Mouse (Mus musculus): ENCODE measurements around the gene Serinc5. TPM values are rescaled to one million over a fixed set of nuclear protein-coding genes. Genes with fewer than 3 reads are reported as not detected.

The Serinc5 gene
- 9.5 and 10.0 TPM in 2 replicates for polyA plus RNA-seq (2016; fragmentation: Nextera tagmentation; extraction: Ambion mirVana)

DNA sequence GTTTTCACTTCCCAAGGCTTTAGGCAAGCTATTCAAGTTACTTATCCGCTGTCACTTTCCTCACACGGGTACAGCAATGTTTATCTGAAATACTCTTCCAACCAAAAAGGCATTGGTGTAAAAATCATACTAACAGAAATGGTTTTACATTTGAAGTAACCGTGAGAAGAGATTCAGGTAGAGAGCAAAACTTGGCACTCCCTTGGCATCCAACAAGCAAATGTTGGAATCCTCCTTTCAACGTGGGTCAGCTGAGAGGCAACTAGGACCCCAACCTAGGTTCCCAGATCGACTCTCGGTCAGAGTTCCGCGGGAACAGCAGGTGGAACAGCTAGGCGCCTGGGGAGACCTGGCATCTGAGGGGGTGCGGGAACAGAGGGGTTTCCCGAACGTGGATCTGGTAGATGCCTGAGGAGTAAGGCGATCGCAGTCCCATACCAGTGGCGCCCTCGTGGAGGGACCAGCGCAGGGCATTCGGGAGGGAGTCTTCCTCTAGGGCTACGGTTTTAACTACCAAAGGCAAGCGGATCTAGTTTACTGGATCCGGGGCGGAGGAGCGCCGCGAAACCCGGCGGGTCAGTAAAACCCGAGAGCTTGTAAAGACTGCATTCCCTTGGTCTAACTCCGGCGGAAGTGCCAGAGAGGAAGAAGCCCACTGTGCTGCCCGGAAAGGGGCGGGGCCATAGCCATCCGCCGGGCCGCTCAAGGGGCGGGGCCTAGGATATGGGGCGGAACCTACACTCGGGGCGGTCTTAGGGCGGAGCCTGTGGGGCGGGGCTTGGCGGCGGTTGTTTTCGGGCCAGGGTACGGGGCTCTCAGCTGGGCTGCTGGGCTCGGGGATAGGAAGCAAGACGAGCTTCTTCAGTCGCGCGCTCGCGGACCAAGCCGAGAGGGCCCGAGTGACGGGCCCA is at the start of gene Serinc5:
Gene Serinc5, plus strand, starts transcription at position 781 of the 911 bp plus-strand sequence.
- Histone ChIP-seq H3K9ac (peak within 1 kb of the TSS; percentile 71), H3K4me1 (peaks cover 21% of the 10 kb centered on the region), H3K27me3 (peaks cover 12% of the 10 kb centered on the region), H3K4me3 (replicated peaks) (peak within 1 kb of the TSS; percentile 73), H3K36me3 (replicated peaks) (no peaks in the 10 kb centered on the region), H3K4me2 (peak within 1 kb of the TSS; percentile 95), H3K27ac (peak within 1 kb of the TSS; percentile 65), H3K9me3 (no peaks in the 10 kb centered on the region)
- under 1% methylated on average over 55 of the region's 55 CpGs for WGBS
- peak; percentile 100 for ATAC-seq (ENCODE audit: low FRiP score)

DNA sequence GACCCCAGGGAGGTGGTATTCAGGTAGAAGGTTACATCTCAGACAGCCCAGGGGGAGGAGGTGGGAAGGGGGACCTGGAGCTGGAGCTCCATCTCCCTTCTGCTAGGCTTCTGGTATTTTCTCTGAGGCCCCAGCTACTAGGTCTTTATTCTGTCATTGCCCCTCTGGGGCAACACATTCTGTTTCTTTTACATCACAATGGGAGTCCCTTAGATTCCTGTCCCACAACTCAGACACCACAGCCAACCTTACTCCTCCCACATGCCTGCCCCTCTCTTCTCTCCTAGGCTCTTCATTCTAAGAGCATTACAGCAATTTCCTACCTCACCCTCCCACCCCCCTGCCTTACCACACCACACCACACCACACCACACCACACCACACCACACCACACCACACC is 34.8 kb upstream of the Serinc5 start, which contains the start of gene Spz1:
Gene Spz1, minus strand, starts transcription at position 101 of the 400 bp plus-strand sequence.
- Histone ChIP-seq H3K4me1 (peaks cover 6% of the 10 kb centered on the region; the same call in 1 of the 2 replicates), H3K36me3 (replicated peaks) (no peaks in the 10 kb centered on the region), H3K4me3 (replicated peaks) (no peak within 1 kb of the TSS), H3K9ac (no peak within 1 kb of the TSS), H3K27me3 (no peaks in the 10 kb centered on the region), H3K4me2 (no peak within 1 kb of the TSS), H3K27ac (no peak within 1 kb of the TSS), H3K9me3 (no peaks in the 10 kb centered on the region)
- no peak for ATAC-seq (ENCODE audit: low FRiP score)

DNA sequence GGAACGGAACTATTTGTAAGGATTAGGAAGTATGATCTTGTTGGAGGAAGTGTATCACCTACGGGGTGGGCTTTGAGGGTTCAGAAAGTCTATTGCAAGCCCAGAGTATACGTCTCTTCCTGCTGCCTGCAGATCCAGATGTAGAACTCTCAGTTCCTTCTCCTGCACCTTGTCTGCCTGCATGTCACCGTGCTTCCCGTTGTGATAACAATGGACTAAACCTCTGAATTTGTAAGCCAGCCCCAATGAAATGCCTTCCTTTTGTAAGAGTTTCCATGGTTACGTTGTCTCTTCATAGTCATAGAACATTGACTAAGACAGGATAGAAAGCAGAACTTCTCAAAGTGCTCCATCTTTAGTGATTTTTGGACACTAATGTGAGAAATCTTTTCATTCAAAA is 34.2 kb upstream of the Serinc5 start:
- no peak for ATAC-seq (ENCODE audit: low FRiP score)
- Histone ChIP-seq H3K27ac (no peak overlapping the region), H3K4me1 (peaks cover 6% of the 10 kb centered on the region; the same call in 1 of the 2 replicates), H3K9ac (no peak overlapping the region), H3K27me3 (no peaks in the 10 kb centered on the region), H3K4me3 (replicated peaks) (no peak overlapping the region), H3K9me3 (no peaks in the 10 kb centered on the region), H3K36me3 (replicated peaks) (no peaks in the 10 kb centered on the region), H3K4me2 (no peak overlapping the region)
- 52% methylated on average over 6 of the region's 6 CpGs for WGBS

GRCm38 (mm10) chr13:92578210-92578609 is 32.7 kb upstream of the Serinc5 start:
- H3K27ac ChIP-seq = no peak overlapping the region
- H3K9ac ChIP-seq = no peak overlapping the region
- no peaks in the 10 kb centered on the region for H3K9me3 ChIP-seq
- H3K27me3 ChIP-seq = no peaks in the 10 kb centered on the region
- H3K36me3 ChIP-seq (replicated peaks) = no peaks in the 10 kb centered on the region
- H3K4me3 ChIP-seq (replicated peaks) = no peak overlapping the region
- WGBS = 82% methylated on average over 4 of the region's 4 CpGs
- H3K4me2 ChIP-seq = no peak overlapping the region
- no peak for ATAC-seq (ENCODE audit: low FRiP score)
- H3K4me1 ChIP-seq = peaks cover 6% of the 10 kb centered on the region; the same call in 1 of the 2 replicates

GRCm38 (mm10) chr13:92580220-92581043 is 30.5 kb upstream of the Serinc5 start:
- WGBS = 37% methylated on average over 10 of the region's 10 CpGs

GRCm38 (mm10) chr13:92584094-92584717 is 26.7 kb upstream of the Serinc5 start:
- Histone ChIP-seq H3K36me3 (replicated peaks) (no peaks in the 10 kb centered on the region), H3K9ac (no peak overlapping the region), H3K4me2 (no peak overlapping the region), H3K9me3 (no peaks in the 10 kb centered on the region), H3K4me1 (no peaks in the 10 kb centered on the region), H3K4me3 (replicated peaks) (no peak overlapping the region), H3K27me3 (no peaks in the 10 kb centered on the region), H3K27ac (no peak overlapping the region)
- 72% methylated on average over 8 of the region's 8 CpGs for WGBS
- ATAC-seq (ENCODE audit: low FRiP score) = no peak

More at GRCm38 (mm10) chr13:92580220-92581043, 30.5 kb upstream of the Serinc5 start:
- H3K4me1 ChIP-seq = peaks cover 6% of the 10 kb centered on the region; the same call in 1 of the 2 replicates
- peak; percentile 36; the same call in 1 of the 2 replicates for ATAC-seq (ENCODE audit: low FRiP score)
- no peak overlapping the region for H3K4me3 ChIP-seq (replicated peaks)
- no peaks in the 10 kb centered on the region for H3K9me3 ChIP-seq
- no peak overlapping the region for H3K9ac ChIP-seq
- H3K27ac ChIP-seq = no peak overlapping the region
- no peak overlapping the region for H3K4me2 ChIP-seq
- H3K36me3 ChIP-seq (replicated peaks) = no peaks in the 10 kb centered on the region
- H3K27me3 ChIP-seq = no peaks in the 10 kb centered on the region

GRCm38 (mm10) chr13:92588704-92589103 is 22.2 kb upstream of the Serinc5 start:
- WGBS = 82% methylated on average over 3 of the region's 3 CpGs
- no peak for ATAC-seq (ENCODE audit: low FRiP score)
- Histone ChIP-seq H3K4me3 (replicated peaks) (no peak overlapping the region), H3K36me3 (replicated peaks) (no peaks in the 10 kb centered on the region), H3K27me3 (no peaks in the 10 kb centered on the region), H3K4me1 (peaks cover 17% of the 10 kb centered on the region), H3K9me3 (no peaks in the 10 kb centered on the region), H3K4me2 (no peak overlapping the region), H3K9ac (no peak overlapping the region), H3K27ac (no peak overlapping the region)

DNA sequence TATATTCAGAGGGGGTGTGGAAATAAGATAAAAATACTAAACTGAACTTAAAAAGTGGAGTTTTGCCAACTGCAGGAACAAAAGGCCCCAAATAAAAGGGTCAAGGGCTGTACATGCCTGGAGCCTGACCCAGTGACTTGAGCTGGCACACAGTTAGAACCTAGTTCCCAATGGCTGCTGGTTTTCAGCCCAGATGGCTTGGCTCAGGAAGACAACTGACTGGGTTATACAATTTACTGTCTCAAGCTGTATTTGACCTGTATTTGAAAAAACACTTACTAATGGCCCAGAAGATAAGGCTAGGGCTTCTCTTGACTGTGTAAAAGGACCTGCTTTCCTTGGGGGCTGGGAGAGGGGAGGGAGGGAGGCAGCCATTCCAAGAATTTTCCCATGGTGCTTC is 21.6 kb upstream of the Serinc5 start:
- no peak for ATAC-seq (ENCODE audit: low FRiP score)
- Histone ChIP-seq H3K36me3 (replicated peaks) (no peaks in the 10 kb centered on the region), H3K9ac (no peak overlapping the region), H3K4me1 (peaks cover 23% of the 10 kb centered on the region), H3K4me3 (replicated peaks) (no peak overlapping the region), H3K27me3 (no peaks in the 10 kb centered on the region), H3K9me3 (no peaks in the 10 kb centered on the region), H3K27ac (no peak overlapping the region), H3K4me2 (no peak overlapping the region)

GRCm38 (mm10) chr13:92591225-92591624 is 19.7 kb upstream of the Serinc5 start:
- Histone ChIP-seq H3K27ac (no peak overlapping the region), H3K36me3 (replicated peaks) (no peaks in the 10 kb centered on the region), H3K27me3 (no peaks in the 10 kb centered on the region), H3K4me2 (no peak overlapping the region), H3K4me3 (replicated peaks) (no peak overlapping the region), H3K4me1 (peaks cover 30% of the 10 kb centered on the region), H3K9ac (no peak overlapping the region), H3K9me3 (no peaks in the 10 kb centered on the region)
- no peak for ATAC-seq (ENCODE audit: low FRiP score)
- 32% methylated on average over 3 of the region's 3 CpGs for WGBS

DNA sequence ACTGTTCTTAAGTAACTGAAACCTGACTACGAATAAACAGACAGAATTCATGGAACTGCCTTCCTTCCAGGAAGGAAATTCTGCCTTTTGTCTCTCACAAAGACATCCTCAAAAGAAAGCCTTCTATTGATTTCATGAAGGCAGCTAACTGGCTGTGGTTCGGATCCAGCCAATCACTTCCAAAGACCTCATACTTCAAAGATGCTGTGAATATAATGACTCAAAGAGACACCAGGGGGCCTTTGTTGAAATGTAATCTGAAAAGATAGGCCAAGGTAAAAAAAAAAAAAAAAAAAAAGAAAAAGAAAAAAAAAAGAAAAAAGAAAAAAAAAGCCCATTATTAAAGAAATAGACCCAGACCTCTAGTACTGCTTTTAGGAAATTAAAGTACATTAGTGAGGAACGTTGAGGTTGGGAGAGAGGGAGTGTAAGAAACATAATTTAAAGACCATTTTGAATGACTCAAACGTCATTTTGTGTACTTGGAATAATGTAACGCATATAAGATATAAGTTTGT is 18.6 kb upstream of the Serinc5 start:
- Histone ChIP-seq H3K36me3 (replicated peaks) (no peaks in the 10 kb centered on the region), H3K4me1 (peaks cover 30% of the 10 kb centered on the region), H3K4me2 (no peak overlapping the region), H3K27ac (no peak overlapping the region), H3K27me3 (no peaks in the 10 kb centered on the region), H3K4me3 (replicated peaks) (no peak overlapping the region), H3K9me3 (no peaks in the 10 kb centered on the region), H3K9ac (no peak overlapping the region)
- no peak for ATAC-seq (ENCODE audit: low FRiP score)
- WGBS = 26% methylated on average over 5 of the region's 5 CpGs

GRCm38 (mm10) chr13:92592786-92593635 is 17.9 kb upstream of the Serinc5 start:
- no peaks in the 10 kb centered on the region for H3K9me3 ChIP-seq
- ATAC-seq (ENCODE audit: low FRiP score) = no peak
- peaks cover 30% of the 10 kb centered on the region for H3K4me1 ChIP-seq
- 21% methylated on average over 12 of the region's 12 CpGs for WGBS
- H3K27me3 ChIP-seq = no peaks in the 10 kb centered on the region
- no peak overlapping the region for H3K9ac ChIP-seq
- no peak overlapping the region for H3K27ac ChIP-seq
- H3K36me3 ChIP-seq (replicated peaks) = no peaks in the 10 kb centered on the region
- H3K4me3 ChIP-seq (replicated peaks) = no peak overlapping the region
- no peak overlapping the region for H3K4me2 ChIP-seq
